Mouse (Mus musculus) liver, embryonic 11.5 days (tissue): ENCODE measurements around the gene Olfr358. TPM values are rescaled to one million over a fixed set of nuclear protein-coding genes. Genes with fewer than 3 reads are reported as not detected.

Experiments used
- ATAC-seq: fragments of 200-750 bp; cut with Nextera tagmentation; replicated peaks from 2 replicates; pipeline ENCODE4 v1.8.0; 2017; ENCODE audit warnings: moderate number of reproducible peaks, mild to moderate bottlenecking, moderate TSS enrichment, moderate library complexity; ENCODE audit not compliant: low FRiP score
- DNase-seq: peaks from one replicate; pipeline ENCODE4 v3.0.0-alpha.2; 2017; ENCODE audit warnings: low spot score
- H3K27ac ChIP-seq: fragments of 300-500 bp; sonication (generic); 2 replicates; pipeline ENCODE4 v1.5.1; 2014; ENCODE audit warnings: mild to moderate bottlenecking, low read depth, low read length, control low read depth
- H3K27me3 ChIP-seq: fragments of 300-500 bp; sonication (generic); replicated peaks from 2 replicates; pipeline ENCODE4 v1.6.1; 2014; ENCODE audit warnings: low read length, mixed read lengths; ENCODE audit not compliant: control insufficient read depth, insufficient read depth
- H3K36me3 ChIP-seq: fragments of 300-500 bp; sonication (generic); 2 replicates; pipeline ENCODE4 v1.6.1; 2014; ENCODE audit warnings: mild to moderate bottlenecking, low read length, moderate library complexity, mixed read lengths; ENCODE audit not compliant: control insufficient read depth, insufficient read depth
- H3K4me1 ChIP-seq: fragments of 300-500 bp; sonication (generic); replicated peaks from 2 replicates; pipeline ENCODE4 v1.6.1; 2014; ENCODE audit warnings: low read length, mixed read lengths; ENCODE audit not compliant: control insufficient read depth, insufficient read depth
- H3K4me2 ChIP-seq: fragments of 300-500 bp; sonication (generic); 2 replicates; pipeline ENCODE4 v1.6.1; 2014; ENCODE audit warnings: mild to moderate bottlenecking, control low read depth, moderate library complexity
- H3K4me3 ChIP-seq: fragments of 300-500 bp; sonication (generic); 2 replicates; pipeline ENCODE4 v1.5.1; 2014; ENCODE audit warnings: low read depth, low read length, control low read depth
- H3K9ac ChIP-seq: fragments of 300-500 bp; sonication (generic); 2 replicates; pipeline ENCODE4 v1.6.1; 2014; ENCODE audit warnings: low read depth, low read length, control low read depth
- H3K9me3 ChIP-seq: fragments of 300-500 bp; sonication (generic); 2 replicates; pipeline ENCODE4 v1.6.1; 2016; ENCODE audit warnings: low read length, inconsistent platforms, mixed read lengths; ENCODE audit not compliant: control insufficient read depth
- WGBS: fragments of 180-500 bp; shearing (Covaris S2); extraction: QIAGEN DNeasy Blood & Tissue Kit; methylation state at CpG from one replicate; pipeline ENCODE4 v1.1.7; 2014; 5-methylcytosine and 5-hydroxymethylcytosine counted together
- polyA plus RNA-seq: library from polyadenylated mRNA; unstranded; fragments of >200 nt; fragmentation: Nextera tagmentation; extraction: Ambion mirVana; gene quantifications from 2 replicates; pipeline ENCODE4 v1.2.1, GENCODE M21; 2014

Gene Olfr358
- polyA plus RNA-seq: not detected in 2 replicates

DNA sequence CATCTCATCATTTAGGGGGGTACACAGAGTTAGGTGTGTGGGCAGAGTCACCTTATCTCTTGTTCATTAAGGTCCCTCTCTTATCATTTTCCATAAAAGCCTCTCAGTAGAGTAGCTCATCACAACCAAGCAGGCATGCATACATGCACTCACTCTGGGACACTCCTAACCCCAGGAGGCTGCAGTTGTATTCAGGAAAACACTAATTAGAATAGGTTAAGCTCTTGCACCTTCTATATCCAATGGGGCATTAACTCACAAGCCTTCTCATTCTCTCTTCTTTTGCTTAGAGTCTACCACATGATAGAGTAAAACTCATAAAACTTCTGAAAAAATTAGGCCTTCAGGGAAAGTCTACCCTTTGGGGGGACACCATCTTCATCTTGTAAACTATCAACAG is at the start of gene Olfr358:
Olfr358 (minus strand) TSS at position 101 of the 400 bp plus-strand sequence.
- no peak for DNase-seq
- H3K4me2 ChIP-seq: no peak within 1 kb of the TSS
- no peaks in the 10 kb centered on the region for H3K36me3 ChIP-seq
- no peaks in the 10 kb centered on the region for H3K27me3 ChIP-seq
- no peak within 1 kb of the TSS for H3K9ac ChIP-seq
- no peak within 1 kb of the TSS for H3K4me3 ChIP-seq
- ATAC-seq: no peak
- H3K4me1 ChIP-seq: no peaks in the 10 kb centered on the region
- H3K27ac ChIP-seq: no peak within 1 kb of the TSS
- no peaks in the 10 kb centered on the region for H3K9me3 ChIP-seq

GRCm38 (mm10) chr2:36997030-36997429 is 12.1 kb downstream of the Olfr358 start:
- no peak for ATAC-seq
- H3K9me3 ChIP-seq: peaks cover 4% of the 10 kb centered on the region; the same call in 1 of the 2 replicates
- no peak overlapping the region for H3K4me2 ChIP-seq
- no peak overlapping the region for H3K27ac ChIP-seq
- H3K36me3 ChIP-seq: no peaks in the 10 kb centered on the region
- H3K9ac ChIP-seq: no peak overlapping the region
- H3K4me1 ChIP-seq: no peaks in the 10 kb centered on the region
- H3K4me3 ChIP-seq: no peak overlapping the region
- no peaks in the 10 kb centered on the region for H3K27me3 ChIP-seq
- 89% methylated on average over 1 of the region's 1 CpGs for WGBS
- DNase-seq: no peak

GRCm38 (mm10) chr2:36993527-36993926 is 15.6 kb downstream of the Olfr358 start, which contains the start of gene Olfr357:
Olfr357 (plus strand) TSS chr2:36993827.
- H3K4me1 ChIP-seq: no peaks in the 10 kb centered on the region

More at GRCm38 (mm10) chr2:36993527-36993926, 15.6 kb downstream of the Olfr358 start, which contains the start of gene Olfr357:
- no peak for DNase-seq
- H3K36me3 ChIP-seq: no peaks in the 10 kb centered on the region
- H3K27ac ChIP-seq: no peak within 1 kb of the TSS
- no peak for ATAC-seq
- no peak within 1 kb of the TSS for H3K9ac ChIP-seq
- no peaks in the 10 kb centered on the region for H3K27me3 ChIP-seq
- 0 out of 2 replicates have a peak, but pooled peaks cover 4% of the 10 kb centered on the region for H3K9me3 ChIP-seq
- 56% methylated on average over 1 of the region's 1 CpGs for WGBS
- no peak within 1 kb of the TSS for H3K4me2 ChIP-seq
- H3K4me3 ChIP-seq: no peak within 1 kb of the TSS

Other genes starting within 250 kb of the Olfr358 start
- gene Olfr348, start 225.1 kb downstream of the Olfr358 start, polyA plus RNA-seq: not detected in 2 replicates
- not detected in 2 replicates for gene Olfr50, start 218.8 kb downstream of the Olfr358 start, polyA plus RNA-seq
- not detected in 2 replicates for gene Olfr3, start 192.3 kb downstream of the Olfr358 start, polyA plus RNA-seq
- not detected in 2 replicates for gene Olfr350, start 163.0 kb downstream of the Olfr358 start, polyA plus RNA-seq
- gene Olfr351, start 146.7 kb downstream of the Olfr358 start, polyA plus RNA-seq: not detected in 2 replicates
- gene Olfr352, start 140.9 kb downstream of the Olfr358 start, polyA plus RNA-seq: not detected in 2 replicates
- not detected in 2 replicates for gene Olfr353, start 116.4 kb downstream of the Olfr358 start, polyA plus RNA-seq
- not detected in 2 replicates for gene Olfr354, start 103.7 kb downstream of the Olfr358 start, polyA plus RNA-seq
- gene Olfr355, start 80.4 kb downstream of the Olfr358 start, polyA plus RNA-seq: not detected in 2 replicates
- gene Olfr356, start 72.2 kb downstream of the Olfr358 start, polyA plus RNA-seq: not detected in 2 replicates
- not detected in 2 replicates for gene Olfr357, start 15.5 kb downstream of the Olfr358 start, polyA plus RNA-seq
- not detected in 2 replicates for gene Olfr360, start 56.4 kb upstream of the Olfr358 start, polyA plus RNA-seq
- not detected in 2 replicates for gene Olfr361, start 80.0 kb upstream of the Olfr358 start, polyA plus RNA-seq
- not detected in 2 replicates for gene Olfr362, start 108.6 kb upstream of the Olfr358 start, polyA plus RNA-seq
- not detected in 2 replicates for gene Olfr364-ps1, start 130.0 kb upstream of the Olfr358 start, polyA plus RNA-seq
- gene Olfr365, start 178.9 kb upstream of the Olfr358 start, polyA plus RNA-seq: not detected in 2 replicates
- not detected in 2 replicates for gene Olfr366, start 202.2 kb upstream of the Olfr358 start, polyA plus RNA-seq